Mouse (Mus musculus) megakaryocyte, adult 5-6 weeks (primary cell): ENCODE data around the gene Fibcd1. TPM values are rescaled to one million over a fixed set of nuclear protein-coding genes. Genes with fewer than 3 reads are reported as not detected.

Source experiments
- ATAC-seq: 2 replicates; pipeline ENCODE4 v1.8.0; 2016; ENCODE audit warnings: mild to moderate bottlenecking, inconsistent platforms; ENCODE audit not compliant: poor library complexity, severe bottlenecking
- total RNA-seq, 2 experiments: library from RNA; stranded (forward) in 1 of 2; stranded (reverse) in 1 of 2; fragments of 153-499, 151-499 nt in 1 of 2; fragments of 221-1000, 200-1000 nt in 1 of 2; gene quantifications; 2 replicates each; pipeline versions ENCODE4 v1.2.3 to v1.2.4; 2015 to 2017

Gene Fibcd1
- total RNA-seq (2015) (not detected in 2 replicates), total RNA-seq (2017) (0.04 TPM in 1 of 2 replicates, not detected in the other)

DNA sequence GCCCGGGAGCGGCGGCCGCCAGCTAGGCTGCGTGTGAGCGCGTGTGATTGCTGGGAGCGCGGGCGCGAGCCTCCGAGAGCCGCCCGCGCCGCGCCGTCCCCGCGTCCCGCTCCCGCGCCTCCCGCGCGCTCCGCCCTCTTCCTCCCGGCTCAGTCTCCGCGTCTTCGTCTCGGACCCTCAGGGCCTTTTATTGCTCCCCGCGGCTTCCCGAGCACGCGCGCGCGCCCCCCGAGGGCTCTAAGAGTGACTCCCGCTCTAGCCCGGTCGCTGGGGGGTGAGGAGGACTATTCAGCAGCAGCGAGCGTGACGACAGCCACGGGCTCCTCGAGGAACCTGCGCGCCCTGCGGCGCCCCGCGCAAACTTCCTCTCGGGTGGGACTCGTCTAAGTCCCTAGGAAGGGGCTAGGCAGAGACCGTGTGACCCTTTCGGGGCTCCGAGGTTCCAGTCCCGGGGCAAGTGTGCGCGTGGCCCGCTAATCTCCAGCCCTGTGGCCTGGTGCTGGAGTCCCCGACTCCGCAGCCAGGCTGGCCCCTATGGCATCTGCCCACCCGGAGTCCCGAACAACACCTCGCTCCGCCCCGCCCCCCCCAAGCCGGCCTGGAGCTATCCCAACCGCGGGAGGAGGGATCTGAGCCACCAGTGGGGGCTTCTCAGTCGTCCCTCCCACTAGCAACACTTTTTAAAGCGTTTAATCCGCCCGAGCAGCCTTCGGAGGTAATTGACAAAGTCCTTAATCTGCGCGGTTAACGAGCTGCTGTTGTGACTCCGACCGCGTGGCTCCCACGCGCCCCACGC lies at the start of gene Fibcd1:
Gene Fibcd1 (minus strand): TSS at position 110 of the 796 bp plus-strand sequence.
- no peak for ATAC-seq

DNA sequence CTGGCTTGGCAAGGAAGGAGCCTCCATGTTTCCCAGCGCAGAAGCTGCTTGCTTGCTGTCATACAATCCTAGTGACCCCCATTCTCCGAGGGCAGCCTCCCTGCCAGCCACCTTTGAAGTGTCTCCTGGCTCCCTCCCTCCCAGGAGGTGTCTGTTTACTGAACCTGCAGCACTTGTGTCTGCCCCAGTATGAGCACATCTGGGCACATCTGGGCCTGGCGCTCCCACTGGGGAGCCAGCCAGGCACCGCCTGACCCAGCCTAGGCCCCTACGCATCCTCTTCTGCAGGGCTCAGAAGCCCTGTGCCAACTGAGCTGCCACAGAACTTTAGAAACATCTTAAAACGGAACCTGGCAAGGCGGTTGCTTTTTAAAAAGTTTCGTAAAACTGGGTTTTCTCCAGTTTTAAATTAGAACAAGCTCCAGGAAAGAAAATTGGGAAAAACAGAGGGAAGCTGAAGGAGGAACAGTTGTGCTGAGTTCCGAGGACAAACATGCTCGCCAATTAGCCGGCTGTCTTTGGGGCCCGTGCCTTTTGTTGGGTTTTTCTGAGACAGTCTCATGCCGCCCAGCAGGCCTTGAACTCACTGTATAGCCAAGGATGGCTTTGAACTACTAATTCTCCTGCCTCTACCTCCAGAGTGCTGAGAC lies 48.5 kb upstream of the Fibcd1 start:
- no peak for ATAC-seq

DNA sequence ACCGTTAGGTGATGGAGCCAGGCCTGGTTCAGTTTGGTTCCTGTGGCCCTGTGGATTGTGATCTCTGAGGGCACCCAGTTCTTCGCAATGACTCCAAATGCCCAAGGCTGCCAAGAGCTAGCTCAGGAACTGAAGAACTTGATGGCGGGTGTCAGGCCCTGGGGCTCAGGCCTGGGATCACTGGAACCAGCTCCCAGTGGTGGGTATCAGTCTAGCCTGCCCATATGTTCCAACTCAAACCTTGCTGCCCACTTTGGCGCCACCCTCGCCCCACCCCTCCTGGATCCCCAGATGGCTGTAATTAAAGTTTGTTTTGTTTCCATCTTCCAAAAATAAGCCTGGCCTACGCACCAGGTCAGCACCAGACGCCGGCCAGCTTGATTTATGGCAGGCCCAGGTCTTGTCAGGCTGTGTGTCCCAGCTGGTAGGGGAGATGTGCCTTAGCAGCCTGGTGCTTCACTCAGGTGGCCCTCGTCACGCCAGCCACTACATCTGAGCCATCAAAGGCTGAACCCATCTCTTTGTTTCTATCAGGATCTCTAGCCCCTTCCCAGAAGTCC lies 47.4 kb upstream of the Fibcd1 start:
- ATAC-seq: no peak

DNA sequence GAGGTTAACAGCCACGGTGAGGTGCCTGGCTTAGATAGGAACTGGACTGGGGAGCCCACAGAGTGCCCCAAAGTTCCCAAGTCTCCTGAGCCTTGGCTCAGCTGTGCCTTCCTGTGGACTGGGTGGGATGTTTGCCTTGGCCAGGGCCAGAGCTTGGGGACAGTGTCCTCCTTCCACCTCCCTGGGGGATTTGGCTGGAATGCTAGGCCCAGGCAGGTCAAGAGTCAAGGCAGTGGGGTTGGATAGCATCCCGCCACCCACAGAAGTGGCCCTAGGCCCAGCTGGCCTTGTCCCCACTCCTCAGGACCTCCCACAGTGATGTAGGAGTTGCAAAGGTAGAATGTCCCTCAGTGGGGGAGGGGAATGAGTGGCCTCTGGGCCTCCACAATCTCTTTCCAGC lies 45.4 kb upstream of the Fibcd1 start:
- ATAC-seq: no peak

DNA sequence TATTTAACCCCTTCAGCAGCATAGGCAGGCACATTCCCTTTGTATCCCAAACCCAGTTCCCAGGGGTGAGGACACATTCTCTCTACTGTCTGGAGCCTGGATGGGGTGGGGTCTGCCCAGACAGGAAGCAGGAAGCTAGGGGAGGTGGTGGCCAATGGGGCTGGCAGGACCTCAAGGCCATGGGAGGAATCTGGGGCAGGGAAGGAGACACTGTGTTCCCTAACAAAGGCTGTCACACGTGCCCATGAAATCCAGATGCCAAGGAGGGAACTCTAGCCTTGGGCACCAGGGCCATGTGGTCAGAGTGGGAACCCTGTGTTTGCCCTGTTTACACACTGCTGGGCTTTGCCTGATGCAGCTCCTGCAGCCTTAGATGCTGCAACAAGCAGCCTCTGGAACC lies 43.1 kb upstream of the Fibcd1 start:
- ATAC-seq: no peak

DNA sequence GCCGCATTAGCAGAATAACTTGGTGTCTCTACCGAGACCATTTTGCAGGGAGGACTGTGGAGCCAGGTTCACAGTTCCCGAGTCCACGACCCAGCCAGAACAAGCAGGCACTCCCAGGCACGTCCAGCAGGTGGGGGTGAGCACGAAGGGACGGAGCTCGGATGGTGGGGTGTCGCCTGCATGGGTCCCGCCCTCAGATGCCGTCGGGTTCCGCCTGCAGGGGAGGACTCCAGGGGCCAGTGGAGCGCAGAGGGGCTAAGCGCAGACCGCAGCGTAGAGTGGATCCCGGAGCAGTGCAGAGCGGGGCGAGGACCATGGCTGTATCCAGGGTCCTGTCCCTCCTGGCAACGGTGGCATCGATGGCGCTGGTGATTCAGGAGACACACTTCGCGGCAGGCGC lies 41.2 kb upstream of the Fibcd1 start, which contains the start of gene Lamc3:
Gene Lamc3 (plus strand): TSS at position 262 of the 400 bp plus-strand sequence.
- ATAC-seq: no peak

DNA sequence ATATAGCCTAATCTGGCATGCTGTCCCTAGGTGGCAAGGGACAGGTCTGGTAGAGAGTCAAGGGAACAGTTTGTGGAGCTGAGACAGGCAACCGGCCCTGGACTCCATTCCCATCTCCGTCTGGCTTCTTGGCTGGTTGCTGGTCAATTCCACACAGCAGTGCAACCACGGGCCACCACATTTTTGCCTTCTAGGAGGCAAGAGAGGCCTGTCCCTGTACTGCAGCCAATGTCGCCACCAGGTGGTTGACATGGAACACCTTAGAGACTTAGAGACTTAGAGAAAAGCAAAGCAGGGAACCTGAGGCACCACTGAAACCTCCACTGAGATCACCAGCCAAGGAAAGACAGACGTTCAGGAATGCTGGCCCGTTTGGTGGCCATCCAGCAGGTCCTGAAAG lies 39.0 kb upstream of the Fibcd1 start:
- no peak for ATAC-seq

DNA sequence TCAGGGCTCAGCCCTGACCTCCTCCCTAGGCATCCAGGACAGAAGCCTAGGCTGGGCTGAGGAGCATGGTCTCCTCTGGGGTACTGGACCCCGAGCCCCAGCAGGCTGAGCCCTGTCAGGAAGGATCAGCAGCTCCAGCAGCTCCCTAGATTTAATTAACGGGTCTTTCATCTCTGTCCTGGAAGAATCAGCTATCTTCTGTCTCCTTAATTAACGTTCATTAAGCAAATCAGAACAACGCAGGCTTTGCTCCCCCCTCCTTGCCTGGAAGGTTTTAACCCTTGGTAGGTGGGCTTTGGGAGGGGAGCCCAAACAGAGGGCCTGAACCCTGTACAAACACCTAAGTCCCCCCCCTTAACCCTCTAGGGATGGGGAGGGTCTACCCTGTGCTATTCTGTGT lies 37.3 kb upstream of the Fibcd1 start:
- ATAC-seq: no peak

DNA sequence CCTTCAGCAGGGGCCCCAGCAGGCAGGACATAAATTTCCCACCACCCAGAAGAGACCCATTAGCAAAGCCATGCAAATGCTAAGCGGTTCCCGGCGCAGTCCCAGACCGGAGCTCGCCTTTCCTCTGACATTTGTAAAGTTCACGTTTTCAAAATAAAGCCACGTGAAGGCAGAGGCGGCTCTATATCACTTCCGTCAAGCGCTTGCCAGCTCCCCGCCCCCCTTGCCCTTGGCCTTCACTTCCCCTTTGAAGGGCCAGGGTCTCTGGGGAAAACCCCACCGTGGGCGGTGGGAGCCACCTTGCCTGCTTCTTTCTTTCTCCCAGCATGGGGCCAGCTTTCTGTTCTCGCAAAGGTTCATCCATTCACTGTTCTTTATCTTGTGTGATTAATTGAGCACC lies 35.1 kb upstream of the Fibcd1 start:
- no peak for ATAC-seq

DNA sequence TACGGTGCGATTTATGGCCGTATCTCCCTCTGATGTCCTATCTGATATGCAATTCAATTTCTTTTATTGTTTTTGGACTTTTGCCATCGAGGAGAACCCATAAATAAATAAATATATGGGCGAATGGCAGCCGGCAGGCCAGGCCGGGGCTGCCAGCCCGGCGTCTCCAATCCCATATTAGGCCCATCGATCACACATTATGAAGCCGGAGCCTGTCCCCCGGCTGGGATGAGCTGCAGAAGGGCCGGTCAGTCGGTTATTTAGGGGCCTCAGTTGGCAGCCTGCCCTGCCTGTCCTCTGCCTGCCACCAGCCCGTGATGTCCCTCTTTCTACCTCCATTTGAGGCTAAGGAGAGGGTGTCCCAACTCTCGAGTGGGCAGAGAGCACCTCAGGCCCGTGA lies 32.8 kb upstream of the Fibcd1 start:
- no peak for ATAC-seq

DNA sequence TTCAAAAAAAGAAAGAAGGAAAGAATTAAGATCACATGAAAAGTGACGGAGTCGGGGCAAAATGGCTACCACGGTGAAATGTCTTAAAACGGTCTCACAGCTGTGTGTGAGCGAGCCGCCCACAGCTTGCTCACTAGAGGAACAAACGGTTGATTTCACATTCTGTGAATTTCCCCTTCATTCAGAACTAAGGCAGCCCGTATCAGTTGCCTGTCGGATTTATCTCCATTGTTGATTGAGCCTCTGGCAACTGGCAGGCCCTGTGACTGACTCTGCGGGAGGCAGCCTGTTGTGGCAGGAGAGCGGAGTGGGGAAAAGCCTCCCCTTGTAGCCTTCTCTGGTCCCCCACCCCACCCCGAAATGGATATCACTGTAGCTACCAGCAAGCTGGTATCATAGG lies 30.6 kb upstream of the Fibcd1 start:
- no peak for ATAC-seq

DNA sequence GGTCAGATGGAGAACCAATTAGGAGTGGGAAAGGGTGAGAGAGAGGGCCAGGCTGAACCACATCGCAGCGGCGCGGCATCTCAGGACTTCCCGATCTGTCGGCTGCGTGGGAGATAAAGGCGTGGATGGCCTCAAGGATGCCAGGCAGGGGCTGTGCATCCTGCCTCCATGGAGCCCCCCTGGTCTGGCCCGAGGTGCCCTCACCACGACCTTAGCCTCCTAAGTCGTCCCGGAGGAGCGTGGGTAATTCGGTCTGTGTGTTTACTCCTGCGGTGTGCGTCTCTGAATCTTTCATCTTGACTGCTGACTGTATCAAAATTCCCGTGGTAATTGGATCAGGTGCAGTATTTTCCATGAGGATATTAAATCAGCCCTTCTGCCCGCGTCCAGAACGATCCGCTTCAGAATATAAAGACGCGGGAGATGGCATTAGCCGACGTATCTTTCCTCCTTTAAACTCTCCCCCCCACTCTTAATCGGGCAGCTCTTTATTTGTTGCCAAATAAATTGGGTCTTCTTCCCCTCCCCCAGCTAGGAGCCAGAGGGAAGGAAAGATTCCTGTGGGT lies 28.6 kb upstream of the Fibcd1 start:
- ATAC-seq: no peak

DNA sequence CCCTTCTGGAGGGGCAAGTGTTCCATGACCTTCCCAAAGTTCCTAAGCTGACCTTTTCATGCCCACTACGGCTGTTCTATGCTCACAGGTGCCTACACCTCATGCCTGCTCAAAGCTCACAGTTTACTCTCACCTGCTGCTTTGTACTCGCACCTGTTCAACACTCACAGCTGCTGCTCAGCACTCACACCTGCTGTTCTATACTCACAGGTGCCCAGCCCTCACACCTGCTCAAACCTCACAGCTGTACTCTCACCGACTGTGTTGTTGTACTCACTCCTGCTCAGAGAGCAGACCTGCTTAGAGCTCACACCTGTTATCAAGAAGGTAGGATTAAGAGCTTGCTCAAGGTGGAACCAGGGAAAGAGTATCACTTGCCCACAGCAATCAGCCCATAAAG lies 24.9 kb upstream of the Fibcd1 start:
- ATAC-seq: no peak

DNA sequence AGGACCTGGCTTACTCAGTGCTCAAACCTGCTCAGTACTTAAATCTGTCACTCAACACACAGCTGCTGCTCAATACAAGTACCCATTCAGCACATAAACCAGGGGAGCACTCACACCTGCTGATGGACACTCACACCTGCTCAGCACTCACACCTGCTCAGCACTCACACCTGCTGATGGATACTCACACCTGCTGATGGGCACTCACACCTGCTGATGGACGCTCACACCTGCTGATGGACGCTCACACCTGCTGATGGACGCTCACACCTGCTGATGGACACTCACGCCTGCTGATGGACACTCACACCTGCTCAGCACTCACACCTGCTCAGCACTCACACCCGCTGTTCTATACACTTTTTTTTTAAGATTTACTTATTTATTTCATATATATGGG lies 23.9 kb upstream of the Fibcd1 start:
- ATAC-seq: no peak

DNA sequence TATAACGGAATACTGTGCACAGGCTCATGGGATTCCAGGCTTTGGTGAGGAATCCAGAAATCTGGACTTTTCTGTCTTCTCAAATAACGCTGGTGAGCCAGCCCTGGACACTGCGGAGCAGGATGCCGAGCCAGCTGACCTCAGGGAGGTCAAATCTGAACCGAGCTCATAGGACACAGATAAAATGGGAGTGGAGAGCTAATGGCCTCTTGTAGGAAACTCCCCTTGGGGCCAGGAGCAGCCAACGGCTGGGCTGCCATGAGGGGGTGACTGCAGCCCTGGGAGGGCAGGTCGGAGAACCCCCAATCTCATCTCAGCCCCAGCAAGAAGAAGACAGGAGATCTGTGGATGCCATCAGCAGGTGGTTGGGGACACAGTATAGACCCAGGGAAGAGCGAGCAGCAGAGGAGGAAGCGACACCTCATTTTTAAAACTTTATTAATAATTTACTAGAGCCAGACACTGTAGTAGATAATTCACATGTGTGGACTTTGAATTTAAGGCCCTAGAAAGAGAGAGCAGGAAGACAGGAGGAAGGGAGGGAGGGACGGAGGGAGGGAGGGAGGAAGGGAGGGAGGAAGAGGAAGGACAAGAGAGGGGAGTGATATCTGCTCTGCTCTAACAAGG lies 22.8 kb upstream of the Fibcd1 start:
- no peak for ATAC-seq

DNA sequence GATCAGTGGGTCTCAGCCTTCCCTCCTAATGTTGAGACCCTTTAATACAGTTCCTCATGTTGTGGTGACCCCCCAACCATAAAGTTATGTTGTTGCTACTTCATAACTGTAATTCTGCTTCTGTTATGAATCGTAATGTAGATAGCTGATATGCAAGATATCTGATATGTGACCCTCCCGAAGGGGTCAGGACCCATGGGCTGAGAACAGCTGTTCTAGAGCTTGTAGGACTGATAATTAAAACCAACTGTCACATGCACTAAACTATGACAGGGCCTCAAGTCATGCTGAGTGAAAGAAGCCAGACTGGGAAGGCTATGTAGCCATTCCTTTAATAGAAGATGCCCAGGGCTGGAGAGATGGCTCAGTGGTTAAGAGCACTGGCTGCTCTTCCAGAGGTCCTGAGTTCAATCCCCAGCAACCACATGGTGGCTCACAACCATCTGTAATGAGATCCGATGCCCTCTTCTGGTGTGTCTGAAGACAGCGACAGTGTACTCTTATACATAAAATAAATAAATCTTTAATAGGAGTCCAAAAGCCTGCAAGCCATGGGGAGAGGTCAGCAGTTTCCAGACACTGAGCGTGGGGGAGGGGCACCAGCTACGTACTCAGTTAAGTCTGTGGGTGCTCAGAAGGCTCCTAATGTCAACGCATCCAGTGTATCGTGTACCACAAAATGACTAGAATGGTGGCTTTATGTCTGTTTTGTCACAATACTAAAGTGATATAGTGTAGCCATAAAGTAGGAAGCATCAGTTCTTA lies 22.1 kb upstream of the Fibcd1 start:
- no peak for ATAC-seq

DNA sequence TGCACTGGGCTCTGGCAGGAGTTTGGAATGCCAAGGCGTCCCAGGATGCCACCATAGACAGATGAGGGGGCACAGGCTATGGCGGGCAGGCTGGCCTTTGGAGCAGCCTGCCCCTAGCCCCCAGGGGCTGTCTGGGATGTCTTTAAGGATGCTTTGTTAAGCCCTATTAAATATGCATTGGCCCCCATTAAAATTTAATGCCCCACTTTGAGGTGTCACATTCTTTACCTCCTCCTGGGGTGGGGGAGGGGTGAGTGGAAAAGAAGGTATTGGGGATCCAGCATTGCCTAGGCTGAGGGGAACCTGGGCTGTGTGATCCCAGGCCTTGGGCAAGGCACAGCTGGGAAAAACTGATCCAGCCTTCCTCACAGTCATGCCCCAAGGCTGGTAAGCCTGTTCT lies 20.0 kb upstream of the Fibcd1 start:
- no peak for ATAC-seq

DNA sequence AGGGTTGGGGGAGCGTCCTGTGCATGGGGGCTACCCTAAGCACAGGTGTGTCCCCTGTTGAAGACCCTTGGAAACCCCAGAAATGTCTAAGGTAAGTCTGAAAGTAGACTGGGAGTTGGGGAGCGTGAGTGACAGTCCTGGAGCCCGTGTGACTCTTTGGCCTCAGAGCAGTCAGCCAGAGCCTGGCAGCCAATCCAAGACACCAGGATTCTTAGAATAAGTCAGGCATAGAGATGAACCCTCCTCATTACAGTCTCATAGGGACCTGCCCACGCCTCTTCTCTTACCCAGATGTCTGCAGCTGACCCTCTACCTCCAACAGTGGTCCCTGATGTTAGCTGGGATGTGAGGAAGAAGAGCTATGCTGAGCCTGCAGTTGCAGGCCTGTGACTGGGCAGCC lies 19.5 kb upstream of the Fibcd1 start:
- no peak for ATAC-seq

DNA sequence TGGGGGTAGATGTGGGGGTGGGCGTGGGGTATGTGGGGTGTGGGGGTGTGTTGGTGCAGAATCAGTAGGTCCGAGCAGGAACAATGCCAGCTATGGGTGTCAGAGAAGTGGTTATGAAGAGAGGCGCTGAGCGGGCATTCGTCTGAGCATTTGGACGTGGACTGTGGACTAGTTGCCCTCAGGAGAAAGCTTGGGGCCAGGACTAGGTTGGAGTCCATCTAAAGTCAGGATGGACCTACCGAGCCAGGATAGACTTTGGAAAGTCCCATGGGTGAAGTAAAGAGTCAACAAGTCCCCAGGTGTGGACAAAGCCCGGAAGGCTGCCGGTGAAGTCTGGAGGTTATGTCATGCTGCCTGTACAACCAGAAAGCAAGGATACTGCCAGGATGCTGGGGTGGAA lies 19.1 kb upstream of the Fibcd1 start:
- ATAC-seq: no peak

DNA sequence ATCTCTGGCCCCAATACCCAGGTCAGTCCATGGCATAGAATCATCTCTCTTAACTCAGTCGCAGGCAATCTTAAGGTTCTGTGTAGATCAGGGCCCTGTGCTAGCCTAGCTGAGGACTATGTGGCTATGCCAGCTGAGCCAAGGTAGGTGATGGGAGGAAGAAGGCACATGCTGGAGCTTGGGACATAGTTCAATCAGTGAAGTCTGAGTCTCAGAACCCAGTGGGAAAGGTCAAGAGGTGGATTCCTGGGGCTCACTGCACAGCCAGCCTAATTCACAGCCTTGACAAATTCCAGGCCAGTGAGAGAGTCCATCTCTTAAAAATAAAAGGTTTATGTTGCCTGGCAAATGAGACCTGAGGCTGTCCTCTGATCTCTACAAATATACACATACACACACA lies 18.0 kb upstream of the Fibcd1 start:
- no peak for ATAC-seq

DNA sequence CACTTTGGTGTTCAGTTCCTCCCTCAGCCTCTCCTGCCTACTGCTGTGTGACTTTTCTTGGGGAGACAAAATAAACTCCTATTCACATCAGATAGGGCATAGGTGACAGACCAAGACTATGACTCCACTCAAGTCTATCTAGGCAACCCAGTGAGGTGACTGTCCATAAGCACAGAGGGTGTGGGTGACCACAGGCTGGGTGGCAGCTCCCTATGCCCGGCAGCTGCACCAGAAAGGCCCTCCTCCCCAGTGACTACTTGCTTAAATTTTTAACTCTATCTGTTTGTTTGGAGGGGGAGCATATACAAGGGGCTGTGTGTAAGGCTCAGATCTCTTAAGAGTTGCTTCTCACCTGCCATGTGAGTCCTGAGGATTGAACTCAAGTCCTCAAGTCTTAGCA lies 17.1 kb upstream of the Fibcd1 start:
- ATAC-seq: no peak
